Mouse (Mus musculus) heart, postnatal 0 days (tissue): ENCODE results near the gene Mapkapk5. TPM values are rescaled to one million over a fixed set of nuclear protein-coding genes. Genes with fewer than 3 reads are reported as not detected.
"Not testable (repeated sequence)": the region's sequence is repeated elsewhere in the genome, so short reads cannot be mapped to it uniquely, and the experiment has no call there.

Experiments
- ATAC-seq: fragments of 200-750 bp; cut with Nextera tagmentation; 2 replicates; pipeline ENCODE4 v1.8.0; 2017; ENCODE audit warnings: low read depth, moderate number of reproducible peaks, moderate library complexity; ENCODE audit not compliant: insufficient read depth
- DNase-seq: peaks from one replicate; pipeline ENCODE4 v3.0.0-alpha.2; 2016; ENCODE audit warnings: low spot score
- H3K27ac ChIP-seq: fragments of 300-500 bp; sonication (generic); 2 replicates; pipeline ENCODE4 v1.5.1; 2014; ENCODE audit warnings: low read depth, mild to moderate bottlenecking
- H3K27me3 ChIP-seq: fragments of 300-500 bp; sonication (generic); 2 replicates; pipeline ENCODE4 v1.6.1; 2014; ENCODE audit warnings: low read length, mixed read lengths; ENCODE audit not compliant: control insufficient read depth, insufficient read depth
- H3K36me3 ChIP-seq: fragments of 300-500 bp; sonication (generic); replicated peaks from 2 replicates; pipeline ENCODE4 v1.6.1; 2014; ENCODE audit warnings: low read length, mixed read lengths; ENCODE audit not compliant: control insufficient read depth, insufficient read depth
- H3K4me1 ChIP-seq: fragments of 300-500 bp; sonication (generic); 2 replicates; pipeline ENCODE4 v1.6.1; 2014; ENCODE audit warnings: antibody characterized with exemption; ENCODE audit not compliant: control insufficient read depth, insufficient read depth
- H3K4me2 ChIP-seq: fragments of 300-500 bp; sonication (generic); 2 replicates; pipeline ENCODE4 v1.6.1; 2014; ENCODE audit warnings: low read depth, mild to moderate bottlenecking, low read length, moderate library complexity
- H3K4me3 ChIP-seq: fragments of 300-500 bp; sonication (generic); 2 replicates; pipeline ENCODE4 v1.5.1; 2014; ENCODE audit warnings: low read depth, low read length
- H3K9ac ChIP-seq: fragments of 300-500 bp; sonication (generic); replicated peaks from 2 replicates; pipeline ENCODE4 v1.6.1; 2014; ENCODE audit warnings: low read depth, low read length, mixed read lengths
- H3K9me3 ChIP-seq: fragments of 300-500 bp; sonication (generic); replicated peaks from 2 replicates; pipeline ENCODE4 v1.6.1; 2016; ENCODE audit warnings: low read length; ENCODE audit not compliant: control insufficient read depth
- CTCF ChIP-seq: IDR thresholded peaks from 2 replicates; pipeline ENCODE4 v1.5.1; 2016; ENCODE audit warnings: antibody characterized with exemption, control low read depth, low read depth
- EP300 ChIP-seq: IDR thresholded peaks from 2 replicates; pipeline ENCODE4 v1.6.1; 2016; ENCODE audit warnings: antibody characterized with exemption, low read depth
- WGBS: fragments of 180-500 bp; shearing (Covaris S2); extraction: QIAGEN DNeasy Blood & Tissue Kit; methylation state at CpG from one replicate; pipeline ENCODE4 v1.1.7; 2014; 5-methylcytosine and 5-hydroxymethylcytosine counted together
- polyA plus RNA-seq: library from polyadenylated mRNA; unstranded; fragments of >200 nt; fragmentation: Nextera tagmentation; extraction: Ambion mirVana; gene quantifications from 2 replicates; pipeline ENCODE4 v1.2.1, GENCODE M21; 2015
- total RNA-seq: library from RNA; depleted of rRNA; stranded (reverse); fragments of >200 nt; gene quantifications from 2 replicates; pipeline ENCODE4 v1.2.3, GENCODE M21; 2014; ENCODE audit warnings: low replicate concordance

The Mapkapk5 gene
- total and polyA plus RNA-seq, 2 experiments from 2014 or later: 31.0 to 61.7 TPM

DNA sequence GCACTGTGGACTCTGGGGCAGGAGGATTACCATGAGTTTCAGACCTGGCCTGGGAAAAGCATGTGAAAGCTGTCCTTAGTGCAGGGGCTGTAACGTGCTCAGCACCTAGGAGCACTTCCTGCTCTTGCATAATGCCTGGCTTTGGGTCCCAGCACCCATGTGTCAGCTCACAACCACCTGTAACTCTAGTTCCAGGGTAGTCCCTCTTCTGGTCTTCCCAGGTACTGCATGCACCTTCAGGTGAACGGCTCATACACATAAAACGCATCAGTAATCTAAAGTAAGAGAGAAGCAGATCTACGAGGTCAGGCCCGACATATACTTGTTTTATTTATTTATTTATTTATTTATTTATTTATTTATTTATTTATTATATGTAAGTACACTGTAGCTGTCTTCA is 11.2 kb downstream of the Mapkapk5 start:
- Histone ChIP-seq H3K4me2 (no peak overlapping the region), H3K27ac (no peak overlapping the region), H3K9ac (no peak overlapping the region), H3K36me3 (peaks cover 77% of the 10 kb centered on the region), H3K9me3 (no peaks in the 10 kb centered on the region), H3K27me3 (no peaks in the 10 kb centered on the region), H3K4me1 (no peaks in the 10 kb centered on the region), H3K4me3 (no peak overlapping the region)
- DNase-seq: no peak
- 97% methylated on average over 5 of the region's 5 CpGs for WGBS
- TF ChIP-seq EP300 (no peak), CTCF (peak; percentile 20; the same call in 1 of the 2 replicates)
- ATAC-seq: no peak

DNA sequence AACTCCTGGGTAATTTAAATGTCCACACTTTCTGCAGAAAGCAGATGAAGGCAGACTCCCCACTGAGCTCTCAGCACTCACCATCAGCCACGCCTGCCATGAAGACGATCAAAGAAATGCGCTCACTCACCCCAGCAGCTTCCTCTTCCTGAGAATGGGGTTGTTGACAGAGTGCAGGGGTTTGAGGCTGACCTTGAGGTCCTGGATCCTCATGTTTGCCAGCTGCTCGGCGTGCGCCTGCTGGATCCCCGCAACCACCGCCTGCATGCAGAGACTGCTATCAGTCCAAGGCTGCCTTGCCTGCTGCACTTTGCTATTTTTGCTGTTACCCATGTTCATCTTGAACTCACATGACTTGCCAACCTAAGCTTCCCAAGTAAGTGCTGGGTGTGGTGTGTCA is 18.7 kb downstream of the Mapkapk5 start:
- Histone ChIP-seq H3K36me3 (peaks cover 84% of the 10 kb centered on the region), H3K4me1 (no peaks in the 10 kb centered on the region), H3K27me3 (no peaks in the 10 kb centered on the region), H3K4me2 (no peak overlapping the region), H3K27ac (no peak overlapping the region), H3K9me3 (no peaks in the 10 kb centered on the region), H3K9ac (no peak overlapping the region), H3K4me3 (no peak overlapping the region)
- WGBS: 56% methylated on average over 8 of the region's 8 CpGs
- TF ChIP-seq EP300 (no peak), CTCF (no peak)
- no peak for ATAC-seq
- DNase-seq: no peak

DNA sequence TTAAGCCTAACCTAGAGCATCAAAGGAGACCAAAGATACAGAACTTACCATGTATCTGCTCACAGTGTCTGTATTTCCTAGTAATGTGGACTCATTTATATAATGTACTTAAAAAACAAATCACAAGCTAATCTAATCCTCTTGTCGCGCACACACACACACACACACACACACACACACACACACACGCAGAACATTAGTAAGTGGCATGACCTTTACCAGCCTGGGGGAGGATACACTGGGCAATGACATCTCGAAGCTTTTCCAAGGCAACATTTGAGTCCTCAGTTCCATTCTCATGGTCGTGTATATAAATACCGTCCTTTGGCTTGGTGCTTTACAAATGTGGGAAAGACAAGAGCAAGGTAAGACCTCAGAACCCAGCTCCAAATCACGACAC is 19.2 kb downstream of the Mapkapk5 start:
- Histone ChIP-seq H3K4me3 (no peak overlapping the region), H3K9ac (no peak overlapping the region), H3K9me3 (no peaks in the 10 kb centered on the region), H3K4me1 (no peaks in the 10 kb centered on the region), H3K4me2 (no peak overlapping the region), H3K27me3 (no peaks in the 10 kb centered on the region), H3K27ac (no peak overlapping the region), H3K36me3 (peaks cover 84% of the 10 kb centered on the region)
- WGBS: 82% methylated on average over 7 of the region's 7 CpGs
- TF ChIP-seq CTCF: no peak
- no peak for TF ChIP-seq EP300
- ATAC-seq (no peak), DNase-seq (no peak)

DNA sequence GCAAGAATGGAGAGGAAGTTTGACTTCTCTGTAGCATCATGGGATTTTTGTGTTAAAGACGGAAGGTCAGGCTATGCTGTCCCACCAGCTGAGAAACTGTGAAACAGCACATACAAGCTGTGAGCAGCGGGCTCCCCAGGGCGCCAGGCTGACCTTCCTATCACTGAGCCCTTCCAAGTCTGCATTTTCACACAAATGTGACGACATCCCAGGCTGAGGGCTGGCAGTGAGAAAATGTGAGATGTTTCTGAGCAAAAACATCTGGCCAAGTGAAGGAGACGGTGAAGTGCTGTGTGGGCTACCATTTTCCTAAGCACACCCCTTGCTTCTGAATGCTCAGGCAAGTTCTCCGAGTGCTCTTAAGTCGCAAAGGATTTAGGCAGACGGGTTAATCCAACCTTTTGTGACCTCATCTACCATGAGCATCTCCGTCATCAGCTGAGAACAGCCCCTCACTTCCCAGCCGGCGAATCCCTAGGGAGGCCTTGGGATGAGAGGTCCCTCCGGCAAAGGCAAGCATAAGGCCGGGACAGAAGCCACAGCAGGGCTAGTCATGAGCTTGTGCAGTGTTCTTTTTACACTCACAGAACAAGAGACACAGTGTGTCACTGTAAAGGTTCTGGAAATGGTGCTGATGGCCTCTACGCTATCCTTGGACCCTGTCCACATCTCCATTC is 19.8 kb downstream of the Mapkapk5 start:
- peak; percentile 16 for DNase-seq
- WGBS: 73% methylated on average over 14 of the region's 14 CpGs
- Histone ChIP-seq H3K36me3 (peaks cover 84% of the 10 kb centered on the region), H3K27ac (no peak overlapping the region), H3K27me3 (no peaks in the 10 kb centered on the region), H3K9me3 (no peaks in the 10 kb centered on the region), H3K4me2 (no peak overlapping the region), H3K4me1 (no peaks in the 10 kb centered on the region), H3K9ac (no peak overlapping the region), H3K4me3 (no peak overlapping the region)
- TF ChIP-seq EP300 (no peak), CTCF (no peak)
- ATAC-seq: peak; percentile 68

DNA sequence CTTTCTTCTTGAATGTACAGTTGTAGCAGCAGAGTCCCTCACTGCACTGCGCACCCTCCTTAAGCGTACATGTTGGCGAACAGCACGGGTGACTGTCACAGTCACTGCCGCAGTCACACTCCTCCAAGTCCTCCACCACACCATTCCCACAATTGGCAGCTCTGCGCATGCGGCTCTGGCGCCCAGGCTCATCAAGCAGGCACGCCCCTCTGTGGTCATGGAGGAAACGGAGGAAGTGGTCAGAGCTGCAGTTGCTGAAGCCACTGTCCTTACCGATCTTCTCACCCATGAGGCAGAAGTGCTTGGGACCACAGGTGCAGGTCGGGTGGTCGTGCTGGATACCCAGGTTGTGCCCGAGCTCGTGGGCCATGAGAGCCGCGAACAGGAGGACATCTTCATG is 25.9 kb downstream of the Mapkapk5 start:
- 89% methylated on average over 11 of the region's 17 CpGs for WGBS
- H3K4me3 ChIP-seq, DNase-seq, H3K4me2 ChIP-seq, H3K4me1 ChIP-seq, H3K9me3 ChIP-seq, H3K27ac ChIP-seq, ATAC-seq, H3K9ac ChIP-seq, H3K27me3 ChIP-seq: not testable (repeated sequence)
- H3K36me3 ChIP-seq: peaks cover 31% of the 10 kb centered on the region

DNA sequence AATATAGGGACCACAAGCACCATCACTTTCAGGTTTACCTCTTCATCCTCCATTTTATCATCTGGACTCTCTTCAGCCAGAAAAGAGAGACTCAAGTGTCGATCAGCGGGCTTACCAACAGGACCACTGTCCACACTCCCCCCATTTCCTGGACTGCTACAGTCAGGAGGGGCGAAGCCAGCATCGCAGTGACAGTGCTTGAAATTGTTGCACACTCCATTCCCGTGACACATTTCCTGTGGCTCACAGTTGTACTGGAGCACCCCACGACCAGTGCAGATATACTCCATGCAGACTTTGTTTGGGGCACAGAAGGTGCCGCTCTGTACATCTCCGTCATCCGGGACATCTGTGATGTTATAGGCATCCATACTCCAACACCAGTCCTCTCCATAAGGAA is 26.7 kb downstream of the Mapkapk5 start:
- H3K4me3 ChIP-seq: no peak overlapping the region
- peaks cover 23% of the 10 kb centered on the region for H3K36me3 ChIP-seq
- H3K9me3 ChIP-seq: no peaks in the 10 kb centered on the region
- no peak overlapping the region for H3K27ac ChIP-seq
- DNase-seq (no peak), ATAC-seq (no peak)
- H3K4me1 ChIP-seq: no peaks in the 10 kb centered on the region
- no peak overlapping the region for H3K4me2 ChIP-seq
- WGBS: 87% methylated on average over 9 of the region's 9 CpGs
- no peaks in the 10 kb centered on the region for H3K27me3 ChIP-seq
- no peak overlapping the region for H3K9ac ChIP-seq
- TF ChIP-seq CTCF: no peak
- no peak for TF ChIP-seq EP300
